Comparison of ENCODE assay signal across 8 mouse cellular contexts in genomic region chr8:120078080-120078479, GRCm38 (mm10). TPM values are rescaled to one million over a fixed set of nuclear protein-coding genes. Genes with fewer than 3 reads are reported as not detected.
DNase-seq lines count a peak whose midpoint lies in the region; ATAC-seq lines count a peak whose summit lies in the region.

No protein-coding gene starts in this region.

- ATAC-seq in CD4-positive, CD25-positive, alpha-beta regulatory T cell, adult 4 months: peak; percentile 86

- DNase-seq in adrenal gland, postnatal 10 days: peak; percentile 91
- DNase-seq in embryo, embryonic 9.5 days (ENCODE audit: extremely low spot score): peak; percentile 58
- DNase-seq in heart, adult 9 months (ENCODE audit: low spot score in 2 of 2): peak; percentile 56 to 69
- peak; percentile 57 for DNase-seq in large intestine, adult 2 months (ENCODE audit: low read depth, low spot score)
- peak; percentile 89 for DNase-seq in lung, postnatal 14 days
- peak; percentile 73 for DNase-seq in retina, postnatal 1 day
- DNase-seq in thymus, postnatal 14 days: peak; percentile 88

- WGBS in large intestine, adult 2 months: 3% methylated on average over 10 of the region's 10 CpGs

RNA-seq across cellular contexts. Expression of gene Zdhhc7, which starts 23.2 kb away (rescaled TPM):
- polyA plus RNA-seq in CD4-positive, CD25-positive, alpha-beta regulatory T cell, adult 4 months (2017; shearing (Covaris generic)): 1 to 10 TPM; 4.9 to 5.4 TPM
- 10 to 100 TPM; 43.2 to 44.8 TPM for total RNA-seq in adrenal gland, postnatal 10 days (2021)
- polyA plus RNA-seq in large intestine, adult 2 months (2012; rRNA removed): 120 and 150 TPM in 2 replicates

RNA-seq across cellular contexts. Expression of gene 6430548M08Rik, which starts 35.9 kb away (rescaled TPM):
- under 1 TPM in 1 of 2 experiments, not detected in 1; 0.20 TPM for polyA plus RNA-seq in CD4-positive, CD25-positive, alpha-beta regulatory T cell, adult 4 months (2017; shearing (Covaris generic))
- total RNA-seq in adrenal gland, postnatal 10 days (2021): 10 to 100 TPM; 39.7 to 41.9 TPM
- 9.7 and 10.6 TPM in 2 replicates for polyA plus RNA-seq in large intestine, adult 2 months (2012; rRNA removed)

Comparison
In these comparisons a context has a peak if more than half of its experiments do, and no peak if none do; other contexts are left out.
1. Peak in every context shown above with its lines: DNase-seq and ATAC-seq.
2. RNA of gene Zdhhc7, which starts 23.2 kb away (polyA plus RNA-seq): 120 to 150 TPM in large intestine, adult 2 months; 4.9 to 5.4 TPM in CD4-positive, CD25-positive, alpha-beta regulatory T cell, adult 4 months; every median in the first group is over 10 times any median in the second.